Mouse (Mus musculus) intestine, embryonic 15.5 days (tissue): Measurements from ENCODE around the gene Hoxa9. TPM values are rescaled to one million over a fixed set of nuclear protein-coding genes. Genes with fewer than 3 reads are reported as not detected.

Experiments used
- ATAC-seq: fragments of 200-750 bp; cut with Nextera tagmentation; 2 replicates; pipeline ENCODE4 v1.8.0; 2017; ENCODE audit warnings: moderate TSS enrichment, moderate library complexity
- H3K27ac ChIP-seq: fragments of 300-500 bp; sonication (generic); 2 replicates; pipeline ENCODE4 v1.5.1; 2015; ENCODE audit warnings: mild to moderate bottlenecking, inconsistent platforms
- H3K27me3 ChIP-seq: fragments of 300-500 bp; sonication (generic); replicated peaks from 2 replicates; pipeline ENCODE4 v1.6.1; 2015; ENCODE audit warnings: inconsistent platforms
- H3K36me3 ChIP-seq: fragments of 300-500 bp; sonication (generic); 2 replicates; pipeline ENCODE4 v1.6.1; 2015; ENCODE audit warnings: inconsistent platforms
- H3K4me1 ChIP-seq: fragments of 300-500 bp; sonication (generic); replicated peaks from 2 replicates; pipeline ENCODE4 v1.6.1; 2015; ENCODE audit warnings: inconsistent platforms
- H3K4me2 ChIP-seq: fragments of 300-500 bp; sonication (generic); replicated peaks from 2 replicates; pipeline ENCODE4 v1.6.1; 2015; ENCODE audit warnings: mild to moderate bottlenecking, inconsistent platforms
- H3K4me3 ChIP-seq: fragments of 300-500 bp; sonication (generic); replicated peaks from 2 replicates; pipeline ENCODE4 v1.5.1; 2015; ENCODE audit warnings: inconsistent platforms
- H3K9ac ChIP-seq: fragments of 300-500 bp; sonication (generic); 2 replicates; pipeline ENCODE4 v1.6.1; 2015; ENCODE audit warnings: inconsistent platforms
- H3K9me3 ChIP-seq: fragments of 300-500 bp; sonication (generic); 2 replicates; pipeline ENCODE4 v1.6.1; 2016; ENCODE audit warnings: inconsistent platforms
- WGBS: fragments of 180-500 bp; shearing (Covaris S2); methylation state at CpG from one replicate; pipeline ENCODE4 v1.1.7; 2015; 5-methylcytosine and 5-hydroxymethylcytosine counted together
- polyA plus RNA-seq: library from polyadenylated mRNA; unstranded; fragments of >200 nt; fragmentation: Nextera tagmentation; extraction: Ambion mirVana; gene quantifications from 2 replicates; pipeline ENCODE4 v1.2.1, GENCODE M21; 2015

Gene Hoxa9
- polyA plus RNA-seq, 1 experiment from 2014 or later, result 6.3 TPM

DNA sequence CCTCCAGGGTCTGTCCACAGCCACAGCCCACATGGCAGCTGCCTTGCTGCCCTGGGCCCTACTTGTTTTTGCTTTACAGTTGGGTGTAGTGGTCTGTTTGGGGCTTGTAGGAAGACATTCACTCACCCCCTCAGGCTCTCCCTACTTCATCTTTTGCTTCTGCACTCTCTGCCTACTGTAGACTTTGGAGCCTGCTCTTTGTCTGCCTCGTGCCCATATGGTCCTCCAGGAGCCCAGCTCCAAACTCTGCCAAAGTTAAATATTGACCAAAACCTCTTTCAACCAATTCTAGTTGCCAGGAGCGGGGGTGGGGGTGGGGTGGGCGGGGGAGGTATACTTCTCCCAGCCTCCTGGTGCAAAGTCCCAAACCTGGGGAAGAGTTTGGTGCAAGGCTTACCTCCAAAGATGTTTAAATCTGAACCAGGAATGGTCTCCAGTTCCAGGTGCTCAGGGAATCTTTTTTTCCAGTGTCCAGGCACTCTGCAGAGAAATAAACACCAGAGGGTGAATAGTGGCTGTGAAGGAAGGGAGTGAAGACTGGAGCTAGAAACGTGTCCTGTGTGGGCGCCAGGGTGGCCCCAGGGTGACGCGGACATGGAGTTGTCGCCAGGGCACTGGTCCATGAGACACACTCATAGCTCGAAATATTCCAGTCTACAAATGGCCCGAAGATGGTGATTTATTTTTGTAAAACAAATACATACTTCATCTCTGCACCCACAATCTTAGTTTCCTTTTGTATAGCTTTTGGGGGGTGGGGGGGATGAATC is 47.4 kb downstream of the Hoxa9 start:
- Histone ChIP-seq H3K27ac (peak overlapping the region; percentile 60), H3K9ac (no peak overlapping the region), H3K4me3 (no peak overlapping the region), H3K9me3 (no peaks in the 10 kb centered on the region), H3K36me3 (no peaks in the 10 kb centered on the region), H3K27me3 (no peaks in the 10 kb centered on the region), H3K4me1 (peaks cover 46% of the 10 kb centered on the region), H3K4me2 (peak overlapping the region; percentile 49)
- peak; percentile 72 for ATAC-seq
- 25% methylated on average over 10 of the region's 10 CpGs for WGBS

GRCm38 (mm10) chr6:52182793-52183192 is 48.1 kb downstream of the Hoxa9 start:
- Histone ChIP-seq H3K4me1 (peaks cover 46% of the 10 kb centered on the region), H3K9ac (no peak overlapping the region), H3K4me3 (no peak overlapping the region), H3K27ac (peak overlapping the region; percentile 60), H3K27me3 (no peaks in the 10 kb centered on the region), H3K4me2 (peak overlapping the region; percentile 49; the same call in 1 of the 2 replicates), H3K9me3 (no peaks in the 10 kb centered on the region), H3K36me3 (no peaks in the 10 kb centered on the region)
- 38% methylated on average over 1 of the region's 1 CpGs for WGBS
- peak; percentile 40 for ATAC-seq

GRCm38 (mm10) chr6:52182030-52182429 is 48.9 kb downstream of the Hoxa9 start:
- ATAC-seq, result no peak
- no peaks in the 10 kb centered on the region for H3K27me3 ChIP-seq
- no peaks in the 10 kb centered on the region for H3K9me3 ChIP-seq
- no peak overlapping the region for H3K4me2 ChIP-seq
- 38% methylated on average over 2 of the region's 2 CpGs for WGBS
- H3K27ac ChIP-seq, result no peak overlapping the region
- H3K4me3 ChIP-seq, result no peak overlapping the region
- H3K9ac ChIP-seq, result no peak overlapping the region
- peaks cover 42% of the 10 kb centered on the region for H3K4me1 ChIP-seq
- H3K36me3 ChIP-seq, result no peaks in the 10 kb centered on the region

DNA sequence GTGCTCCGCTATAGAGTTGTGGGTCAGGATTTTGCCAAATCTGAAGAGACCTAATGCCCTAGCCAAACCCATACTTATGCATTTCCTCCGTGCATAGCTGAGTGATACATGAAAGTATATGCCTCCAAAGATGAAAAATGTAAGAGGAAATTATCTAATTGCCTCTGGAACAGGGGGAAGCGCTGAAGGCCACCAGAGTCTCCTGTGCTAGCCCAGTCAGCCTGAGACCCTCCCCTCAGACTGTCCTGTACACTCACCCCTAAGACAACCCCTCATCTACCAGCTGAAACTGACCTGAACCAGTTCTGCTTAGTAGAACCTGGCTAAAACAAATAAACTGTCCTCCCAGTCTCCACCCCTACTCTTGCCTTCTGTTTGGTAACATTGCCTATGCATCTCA is 50.2 kb downstream of the Hoxa9 start:
- Histone ChIP-seq H3K4me1 (peaks cover 40% of the 10 kb centered on the region), H3K4me2 (peak overlapping the region; percentile 75), H3K27ac (no peak overlapping the region), H3K9me3 (no peaks in the 10 kb centered on the region), H3K9ac (0 out of 2 replicates have a peak overlapping the region, but pooled peaks have one; percentile 26), H3K4me3 (peak overlapping the region; percentile 61), H3K27me3 (no peaks in the 10 kb centered on the region), H3K36me3 (no peaks in the 10 kb centered on the region)
- 54% methylated on average over 3 of the region's 3 CpGs for WGBS
- ATAC-seq, result no peak

DNA sequence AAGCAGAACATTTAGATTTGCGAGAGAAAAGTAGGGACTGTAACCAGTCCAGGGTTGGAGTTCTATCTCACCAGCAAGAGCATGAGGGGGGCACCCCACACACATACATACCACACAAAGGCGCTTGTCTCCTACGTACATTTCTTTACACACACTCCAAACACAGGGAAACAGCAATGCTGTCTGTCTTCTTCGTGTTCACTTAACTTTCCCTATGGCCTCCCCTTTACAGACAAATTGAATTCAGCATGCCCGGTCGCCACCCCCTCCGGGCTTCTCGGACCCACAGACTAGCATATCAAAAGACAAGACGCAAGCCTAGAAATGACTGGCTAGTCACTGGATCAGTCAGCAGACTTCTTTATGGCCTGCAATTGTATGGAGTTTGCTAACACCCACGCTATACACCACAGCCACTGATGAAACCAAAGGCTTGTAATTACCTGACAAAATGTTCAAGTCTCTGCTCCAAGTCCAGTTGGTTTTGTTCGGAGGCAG is 50.6 kb downstream of the Hoxa9 start:
- no peak for ATAC-seq
- H3K36me3 ChIP-seq, result no peaks in the 10 kb centered on the region
- peak overlapping the region; percentile 75 for H3K4me2 ChIP-seq
- H3K4me3 ChIP-seq, result peak overlapping the region; percentile 61
- no peaks in the 10 kb centered on the region for H3K27me3 ChIP-seq
- peak overlapping the region; percentile 69 for H3K9ac ChIP-seq
- no peaks in the 10 kb centered on the region for H3K9me3 ChIP-seq
- WGBS, result 39% methylated on average over 11 of the region's 11 CpGs
- H3K27ac ChIP-seq, result peak overlapping the region; percentile 69
- H3K4me1 ChIP-seq, result peaks cover 37% of the 10 kb centered on the region

GRCm38 (mm10) chr6:52179690-52180089 is 51.2 kb downstream of the Hoxa9 start:
- WGBS, result 31% methylated on average over 10 of the region's 10 CpGs
- no peaks in the 10 kb centered on the region for H3K36me3 ChIP-seq
- H3K4me1 ChIP-seq, result peaks cover 37% of the 10 kb centered on the region
- no peaks in the 10 kb centered on the region for H3K27me3 ChIP-seq
- ATAC-seq, result no peak
- peak overlapping the region; percentile 69 for H3K9ac ChIP-seq
- peak overlapping the region; percentile 61 for H3K4me3 ChIP-seq
- no peaks in the 10 kb centered on the region for H3K9me3 ChIP-seq
- H3K4me2 ChIP-seq, result peak overlapping the region; percentile 75
- peak overlapping the region; percentile 69 for H3K27ac ChIP-seq

DNA sequence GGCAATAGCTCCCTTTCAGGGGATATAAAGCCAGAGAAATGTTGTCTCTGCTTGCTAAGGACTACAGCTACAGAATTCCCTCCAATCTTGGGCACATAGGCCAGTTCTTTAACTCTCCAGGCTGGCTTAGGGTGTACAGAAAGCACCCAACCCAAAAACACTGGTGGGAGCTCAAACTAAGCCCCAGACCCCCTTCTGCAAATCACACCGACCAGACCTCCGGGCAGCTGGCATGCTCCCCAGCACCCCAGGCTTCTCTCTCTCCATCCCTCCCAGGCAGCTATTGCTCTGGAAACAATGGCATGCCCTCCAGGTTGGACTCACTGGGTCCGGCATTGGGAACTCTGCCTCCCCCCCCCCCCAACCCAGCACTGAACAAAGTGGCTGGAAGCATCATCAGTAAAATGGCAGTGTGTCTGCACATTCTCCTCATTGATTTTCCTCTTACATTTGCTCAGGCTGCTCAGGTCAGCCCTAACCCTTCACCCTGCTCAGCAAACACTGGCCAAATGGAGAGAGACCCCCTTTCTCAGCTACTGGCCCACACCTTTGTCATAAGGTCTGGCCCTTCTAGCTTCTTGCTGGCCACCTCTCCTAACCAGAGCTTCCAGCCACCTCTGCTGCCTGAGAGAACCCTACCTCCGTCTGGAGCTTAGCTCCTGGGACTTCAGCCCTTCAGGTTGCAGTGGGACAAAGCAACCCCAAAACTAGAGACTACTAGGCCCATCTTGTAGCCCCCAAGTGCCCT is 51.8 kb downstream of the Hoxa9 start:
- Histone ChIP-seq H3K4me1 (peaks cover 31% of the 10 kb centered on the region), H3K27me3 (no peaks in the 10 kb centered on the region), H3K9me3 (no peaks in the 10 kb centered on the region), H3K4me2 (peak overlapping the region; percentile 75), H3K27ac (peak overlapping the region; percentile 69), H3K36me3 (no peaks in the 10 kb centered on the region), H3K4me3 (peak overlapping the region; percentile 61), H3K9ac (peak overlapping the region; percentile 69)
- ATAC-seq, result no peak
- 40% methylated on average over 4 of the region's 4 CpGs for WGBS

DNA sequence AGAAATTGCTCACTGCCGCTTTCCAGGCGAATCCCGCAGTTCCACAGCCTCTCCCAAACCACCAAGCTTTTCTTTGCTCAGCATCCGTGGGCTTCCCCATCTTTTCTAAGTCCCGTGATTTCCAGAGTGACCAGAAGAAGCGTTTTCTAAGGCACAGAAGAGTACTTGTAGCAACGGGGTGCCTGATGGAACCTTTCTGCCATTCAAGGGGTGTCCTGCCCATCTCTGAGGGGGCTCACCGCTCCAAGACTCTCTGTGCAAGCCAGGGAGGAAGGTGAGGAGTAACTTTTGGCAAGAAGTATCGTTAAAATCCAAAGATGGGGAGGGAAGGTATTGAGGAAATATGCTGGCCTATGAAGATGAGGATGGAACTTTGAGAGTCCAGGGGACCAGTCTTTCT is 53.1 kb downstream of the Hoxa9 start:
- no peaks in the 10 kb centered on the region for H3K9me3 ChIP-seq
- ATAC-seq, result no peak
- H3K4me1 ChIP-seq, result peaks cover 23% of the 10 kb centered on the region
- peak overlapping the region; percentile 96 for H3K27ac ChIP-seq
- 20% methylated on average over 9 of the region's 9 CpGs for WGBS
- H3K36me3 ChIP-seq, result no peaks in the 10 kb centered on the region
- H3K4me3 ChIP-seq, result peak overlapping the region; percentile 61
- H3K4me2 ChIP-seq, result peak overlapping the region; percentile 75
- H3K27me3 ChIP-seq, result no peaks in the 10 kb centered on the region
- H3K9ac ChIP-seq, result peak overlapping the region; percentile 69

GRCm38 (mm10) chr6:52177061-52177735 is 53.7 kb downstream of the Hoxa9 start, which contains the start of gene 5730596B20Rik:
Gene 5730596B20Rik, plus strand, starts transcription at chr6:52177498.
- Histone ChIP-seq H3K4me2 (peak within 1 kb of the TSS; percentile 75), H3K4me1 (peaks cover 29% of the 10 kb centered on the region), H3K27me3 (no peaks in the 10 kb centered on the region), H3K9me3 (no peaks in the 10 kb centered on the region), H3K4me3 (peak within 1 kb of the TSS; percentile 61), H3K27ac (peak within 1 kb of the TSS; percentile 96), H3K9ac (peak within 1 kb of the TSS; percentile 69), H3K36me3 (no peaks in the 10 kb centered on the region)
- ATAC-seq, result no peak
- 4% methylated on average over 36 of the region's 36 CpGs for WGBS

- Histone ChIP-seq H3K4me3 (peak overlapping the region; percentile 61), H3K4me2 (peak overlapping the region; percentile 75), H3K9me3 (no peaks in the 10 kb centered on the region), H3K27ac (peak overlapping the region; percentile 96), H3K9ac (peak overlapping the region; percentile 69), H3K27me3 (0 out of 2 replicates have a peak, but pooled peaks cover 1% of the 10 kb centered on the region), H3K36me3 (no peaks in the 10 kb centered on the region), H3K4me1 (peaks cover 29% of the 10 kb centered on the region)
- no peak for ATAC-seq
- WGBS, result 6% methylated on average over 6 of the region's 6 CpGs
These were observed 54.5 kb downstream of the Hoxa9 start for GRCm38 (mm10) chr6:52176391-52176790.

GRCm38 (mm10) chr6:52175864-52176263 is 55.0 kb downstream of the Hoxa9 start:
- WGBS, result 2% methylated on average over 21 of the region's 35 CpGs
- 0 out of 2 replicates have a peak, but pooled peaks cover 2% of the 10 kb centered on the region for H3K27me3 ChIP-seq
- no peaks in the 10 kb centered on the region for H3K9me3 ChIP-seq
- peak overlapping the region; percentile 96 for H3K27ac ChIP-seq
- H3K36me3 ChIP-seq, result no peaks in the 10 kb centered on the region
- peak overlapping the region; percentile 61 for H3K4me3 ChIP-seq
- H3K9ac ChIP-seq, result peak overlapping the region; percentile 69
- peak overlapping the region; percentile 75 for H3K4me2 ChIP-seq
- H3K4me1 ChIP-seq, result peaks cover 27% of the 10 kb centered on the region
- peak; percentile 55 for ATAC-seq
